Mouse (Mus musculus): ENCODE data around the gene Gps1.
"Not testable (repeated sequence)": the region's sequence is repeated elsewhere in the genome, so short reads cannot be mapped to it uniquely, and the experiment has no call there.

Gps1 gene

DNA sequence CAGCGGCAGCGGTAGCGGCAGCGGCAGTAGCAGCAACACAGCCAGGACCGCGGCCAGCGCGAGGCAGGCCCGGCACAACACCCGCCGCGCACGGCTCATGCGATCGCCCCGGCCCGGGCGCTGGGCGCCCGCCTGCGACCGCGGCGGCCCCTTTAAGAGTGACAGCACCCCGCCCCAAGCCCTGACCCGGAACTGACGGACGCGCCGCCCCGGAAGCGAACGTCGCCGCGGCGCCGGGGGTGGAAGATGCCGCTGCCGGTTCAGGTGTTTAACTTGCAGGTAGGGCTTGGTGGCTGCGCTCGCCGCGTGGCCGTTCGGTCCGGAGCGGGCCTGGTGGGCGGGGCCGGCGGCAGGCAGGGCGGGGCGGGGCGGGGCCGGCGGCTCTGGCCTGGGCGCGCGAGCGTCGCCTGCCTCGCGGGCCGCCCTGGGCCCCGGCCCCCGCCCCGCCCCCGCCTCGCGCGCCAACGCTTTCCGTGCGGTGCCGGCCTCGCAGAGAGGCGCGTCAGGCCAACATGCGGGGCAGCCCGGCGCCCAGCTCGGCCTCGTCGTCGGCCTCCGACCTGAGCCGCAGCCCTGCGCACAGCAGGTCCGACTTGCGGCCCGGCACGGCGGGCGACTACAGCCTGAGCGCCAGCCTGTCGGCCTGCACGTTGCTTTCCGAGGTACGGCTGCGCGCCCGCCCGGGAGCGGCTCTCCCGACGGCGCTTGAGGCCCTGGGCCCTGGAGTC is at the start of gene Gps1, which contains the start of gene Rfng:
Gps1 (plus strand) TSS at position 209 of the 728 bp plus-strand sequence.
Rfng (minus strand) TSS at position 144 of the 728 bp plus-strand sequence.
- DNase-seq (ENCODE audit: low spot score in 2 of 2): peak; percentile 79 to 85

DNA sequence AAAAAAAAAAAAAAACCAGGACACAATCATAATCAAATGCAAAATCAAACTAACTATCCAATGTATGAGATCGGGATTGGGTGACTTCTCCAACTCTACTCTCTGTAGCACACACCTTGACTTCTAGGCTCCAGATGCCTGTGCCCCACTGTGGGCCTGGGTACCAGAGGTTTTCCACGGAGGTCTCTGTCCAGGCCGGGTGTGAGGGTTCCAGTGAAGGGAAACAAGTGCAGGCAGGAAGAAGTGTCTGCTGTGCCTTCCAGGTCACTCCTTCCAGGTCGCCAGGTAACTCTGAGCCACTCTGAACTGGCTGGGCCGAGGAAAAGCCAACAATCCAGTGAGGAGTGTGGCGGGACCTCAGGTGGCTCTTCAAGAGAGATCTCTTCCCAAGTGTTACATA is 47.6 kb upstream of the Gps1 start:
- no peak for DNase-seq (ENCODE audit: low spot score in 2 of 2)

DNA sequence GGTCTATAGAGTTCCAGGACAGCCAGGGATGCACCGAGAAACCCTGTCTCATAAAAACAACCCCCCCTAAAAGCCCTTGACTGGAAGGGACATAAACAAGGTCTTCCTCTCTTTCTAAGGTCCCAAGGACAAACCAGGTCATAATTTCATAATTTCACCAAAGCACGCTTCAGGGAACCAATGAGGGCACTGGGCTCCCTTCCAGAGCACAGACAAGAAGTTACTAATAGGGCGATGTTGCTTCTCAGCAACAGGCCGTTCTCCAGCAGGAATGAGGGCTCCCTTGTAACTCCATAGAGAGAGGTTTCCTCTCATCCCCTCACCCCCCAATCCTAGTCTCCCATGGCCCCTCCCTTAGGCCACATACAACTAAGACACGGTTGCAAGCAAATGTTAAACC is 43.1 kb upstream of the Gps1 start:
- no peak for DNase-seq (ENCODE audit: low spot score in 2 of 2)

DNA sequence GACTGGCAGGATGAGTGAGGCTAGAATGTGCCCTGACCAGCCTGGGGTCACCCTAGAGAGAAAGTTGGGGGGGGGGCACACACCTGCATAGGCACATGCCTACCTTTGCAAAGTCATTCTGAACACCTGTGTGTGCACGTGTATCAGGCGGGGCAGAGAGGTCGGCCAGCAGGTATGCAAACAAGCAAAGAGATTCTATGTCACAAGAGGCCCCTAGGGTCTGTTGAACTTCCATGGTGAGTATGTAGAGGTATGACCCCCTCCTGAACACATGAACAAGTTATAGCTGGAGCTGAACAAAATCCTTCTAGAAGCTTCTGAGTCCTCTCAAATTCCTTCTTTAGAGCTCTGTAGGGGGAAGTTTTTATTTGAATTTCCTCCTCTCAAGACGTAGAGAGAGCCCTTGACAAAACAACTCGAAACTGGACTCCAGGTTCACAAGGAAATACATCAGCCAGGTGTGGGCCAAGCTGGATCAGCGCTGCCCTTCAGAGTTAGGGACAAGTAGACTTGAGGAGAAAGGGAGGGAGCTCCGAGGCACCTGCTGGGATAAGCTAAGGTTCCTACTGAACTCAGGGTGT is 39.9 kb upstream of the Gps1 start:
- no peak for DNase-seq (ENCODE audit: low spot score in 2 of 2)

DNA sequence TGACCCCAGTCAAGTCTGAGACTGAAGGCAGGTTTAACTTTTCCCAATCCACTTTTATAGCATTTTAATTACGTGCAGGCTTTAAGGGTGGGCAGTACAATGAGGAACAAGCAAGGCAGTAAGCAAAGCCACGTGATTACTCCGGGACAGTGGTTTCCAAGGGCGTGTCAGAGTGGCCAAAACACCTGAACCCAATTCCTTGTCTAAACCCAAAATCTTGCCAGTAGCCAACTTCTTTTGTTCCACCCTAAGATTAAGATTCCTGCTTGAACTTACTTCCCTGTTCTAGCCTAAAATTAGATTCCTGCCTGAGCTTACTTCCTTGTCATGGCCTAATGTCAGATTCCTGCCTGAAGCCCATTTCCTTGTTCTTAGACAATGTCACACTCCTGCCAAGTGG is 36.1 kb upstream of the Gps1 start:
- DNase-seq (ENCODE audit: low spot score in 2 of 2): no peak

DNA sequence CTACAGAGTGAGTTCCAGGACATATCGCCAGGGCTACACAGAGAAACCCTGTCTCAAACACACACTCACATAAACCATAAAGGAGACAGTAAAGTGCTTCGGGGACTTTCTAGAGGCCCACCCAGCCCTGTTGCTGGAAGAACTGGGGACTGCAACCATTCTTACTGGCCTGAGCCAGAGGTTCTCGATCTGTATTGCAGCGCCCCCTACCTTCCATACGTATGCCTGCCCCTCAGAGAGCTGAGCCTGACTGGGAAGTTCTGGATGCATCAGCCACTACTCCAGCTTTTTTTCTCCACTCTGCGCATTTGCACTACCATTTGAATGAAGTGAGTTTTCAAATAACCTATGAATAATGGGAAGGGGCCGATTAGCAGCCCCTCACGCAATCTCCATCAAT is 34.6 kb upstream of the Gps1 start:
- peak in 1 of 2 experiments; percentile 36 for DNase-seq (ENCODE audit: low spot score in 2 of 2)

DNA sequence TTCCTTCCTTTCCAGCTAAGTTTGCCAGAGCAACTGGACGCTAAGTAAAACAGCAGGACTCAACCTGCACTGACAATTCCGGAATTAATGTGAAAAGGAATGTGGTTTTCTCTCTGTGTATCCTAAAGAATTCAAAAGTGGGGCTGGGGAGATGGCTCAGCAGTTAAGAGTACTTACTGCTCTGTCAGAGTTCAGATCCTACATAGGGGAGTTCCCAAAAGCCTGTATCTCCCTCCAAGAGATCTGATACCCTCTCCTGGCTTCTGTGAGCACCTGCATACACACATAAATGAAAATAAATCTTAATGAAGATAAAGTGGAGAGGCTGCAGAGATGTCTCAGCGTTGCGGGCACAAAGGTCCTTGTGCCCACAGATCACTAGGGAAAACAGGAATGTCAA is 32.5 kb upstream of the Gps1 start:
- no peak for DNase-seq (ENCODE audit: low spot score in 2 of 2)

DNA sequence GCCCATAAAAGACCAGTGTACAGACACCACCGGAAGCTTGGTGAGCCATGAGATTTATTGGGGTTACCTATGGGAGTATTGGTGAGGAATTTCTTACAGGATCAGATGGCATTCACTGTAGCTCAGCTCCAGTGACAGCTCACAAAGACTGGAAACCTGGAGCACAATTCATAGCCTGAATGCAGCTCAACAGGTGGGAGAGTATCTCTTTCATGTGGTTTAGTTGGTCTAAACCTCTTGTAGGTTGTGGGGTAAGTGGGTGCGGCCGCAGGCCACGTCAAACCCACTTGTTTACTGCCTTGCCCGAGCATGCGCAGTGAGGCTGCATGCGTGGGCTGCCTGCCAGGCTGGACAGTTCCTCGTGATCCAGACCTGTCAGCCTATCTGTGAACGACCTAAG is 23.8 kb upstream of the Gps1 start:
- no peak for DNase-seq (ENCODE audit: low spot score in 2 of 2)

DNA sequence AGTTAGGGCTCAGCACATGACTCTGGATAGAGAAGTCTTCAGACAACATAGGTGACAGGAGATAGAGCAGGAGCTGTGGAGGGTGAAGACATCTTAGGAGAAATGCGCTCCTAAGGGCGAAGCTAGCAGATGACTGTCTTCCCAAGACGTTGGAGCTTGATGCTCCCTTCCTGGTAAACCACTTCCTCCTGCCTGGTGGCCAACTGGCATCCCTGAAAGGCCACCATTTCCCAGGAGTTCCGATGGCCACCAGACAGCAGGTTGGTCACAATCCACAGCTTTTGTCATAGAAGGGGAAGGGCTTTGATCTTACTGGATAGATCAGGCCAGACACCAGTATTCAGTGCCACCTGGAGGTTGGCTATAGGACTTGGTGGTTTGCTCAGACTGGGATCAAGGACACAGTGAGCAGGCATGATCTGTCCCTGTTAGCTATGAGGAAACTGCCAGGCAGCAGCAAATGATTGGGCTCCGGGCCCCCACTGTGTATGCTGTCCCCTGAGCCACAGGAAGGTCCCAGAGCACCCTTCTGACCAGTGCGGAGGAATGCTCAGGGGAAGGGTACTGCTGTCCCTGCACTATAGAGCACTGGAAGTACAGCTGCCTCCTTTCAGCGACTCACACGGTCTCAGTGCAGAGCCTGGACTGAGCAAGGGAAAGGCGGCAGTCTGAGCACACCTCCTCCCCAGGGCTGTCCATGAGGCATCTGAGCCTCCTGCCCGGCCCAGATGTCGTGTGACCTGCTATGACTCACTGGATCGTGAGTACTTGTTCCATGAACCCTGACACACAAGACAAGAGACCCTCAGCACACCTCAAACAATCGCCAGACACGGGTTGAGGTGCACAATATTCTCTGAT is 22.0 kb upstream of the Gps1 start:
- DNase-seq (ENCODE audit: low spot score in 2 of 2): no peak

DNA sequence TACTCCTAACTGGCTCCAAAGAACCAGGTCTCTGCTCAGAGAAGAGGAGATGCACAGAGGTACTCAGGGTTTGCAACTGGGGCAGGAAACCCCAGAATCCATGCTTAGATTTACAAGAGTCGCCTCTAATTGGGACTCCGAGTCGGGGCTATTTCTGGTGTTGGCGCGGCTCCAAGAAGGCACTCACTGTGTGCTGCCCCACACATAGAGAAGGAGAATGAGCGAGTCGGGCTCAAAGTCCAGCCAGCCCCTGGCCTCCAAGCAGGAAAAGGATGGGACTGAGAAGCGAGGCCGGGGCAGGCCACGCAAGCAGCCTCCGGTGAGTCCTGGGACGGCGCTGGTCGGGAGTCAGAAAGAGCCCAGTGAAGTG is 21.4 kb upstream of the Gps1 start, which contains the start of gene Hmga1b:
Hmga1b (plus strand) TSS at position 123 of the 370 bp plus-strand sequence.
- not testable (repeated sequence) for DNase-seq (ENCODE audit: low spot score in 2 of 2)

DNA sequence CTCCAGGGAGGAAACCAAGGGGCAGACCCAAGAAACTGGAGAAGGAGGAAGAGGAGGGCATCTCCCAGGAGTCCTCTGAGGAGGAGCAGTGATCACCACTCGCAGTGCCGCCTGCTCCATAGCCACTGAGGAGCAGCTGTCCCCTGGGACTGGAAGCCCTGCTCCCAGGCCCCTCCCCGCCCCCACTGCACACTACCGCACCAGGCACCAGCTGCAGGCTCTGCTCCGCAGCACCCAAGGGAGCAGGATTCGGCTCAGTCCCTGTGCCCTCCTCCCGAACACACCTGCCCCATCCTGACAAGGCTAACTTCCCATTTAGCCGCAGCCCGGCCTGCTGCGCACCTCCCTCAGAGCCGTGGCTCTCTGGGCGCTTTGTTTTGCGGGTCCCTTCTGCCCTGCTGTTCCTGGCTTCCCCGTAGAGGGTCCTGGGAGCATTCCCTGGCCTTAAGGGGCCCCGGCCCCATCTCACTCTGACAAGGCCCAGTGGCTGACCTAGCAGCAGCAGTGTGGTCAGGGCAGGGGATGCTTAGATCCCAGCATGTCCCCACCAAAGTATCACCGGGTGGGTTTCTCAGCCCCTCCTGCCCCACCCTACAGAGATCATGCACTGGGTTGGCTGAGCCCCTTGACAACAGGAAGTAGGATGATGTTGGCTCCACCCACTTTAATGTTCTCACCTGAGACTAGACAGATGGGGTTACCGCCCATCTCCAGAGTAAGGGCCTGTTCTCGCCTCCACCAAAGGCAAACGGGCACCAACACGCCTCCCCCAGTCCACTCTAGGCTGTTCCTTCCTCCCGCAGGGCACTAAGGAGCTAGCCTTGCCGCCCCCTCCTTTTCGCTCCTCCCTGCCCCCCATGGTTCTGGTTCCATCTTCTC is 20.7 kb upstream of the Gps1 start:
- DNase-seq (ENCODE audit: low spot score in 2 of 2): not testable (repeated sequence)

DNA sequence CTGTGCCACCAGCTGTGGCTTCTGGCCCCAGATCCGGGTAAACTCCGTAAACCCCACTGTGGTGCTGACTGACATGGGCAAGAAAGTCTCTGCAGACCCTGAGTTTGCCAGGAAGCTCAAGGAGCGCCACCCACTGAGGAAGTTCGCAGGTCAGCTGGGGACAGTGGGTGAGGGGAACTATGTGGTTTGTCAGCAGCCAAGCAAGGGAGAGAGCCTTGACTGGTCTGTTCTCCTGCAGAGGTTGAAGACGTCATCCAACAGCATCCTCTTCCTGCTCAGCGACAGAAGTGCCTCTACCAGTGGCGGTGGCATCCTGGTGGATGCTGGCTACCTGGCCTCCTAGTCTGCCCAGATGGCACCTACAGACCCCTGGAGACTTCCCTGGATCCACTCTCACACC is 17.0 kb upstream of the Gps1 start:
- not testable (repeated sequence) for DNase-seq (ENCODE audit: low spot score in 2 of 2)

DNA sequence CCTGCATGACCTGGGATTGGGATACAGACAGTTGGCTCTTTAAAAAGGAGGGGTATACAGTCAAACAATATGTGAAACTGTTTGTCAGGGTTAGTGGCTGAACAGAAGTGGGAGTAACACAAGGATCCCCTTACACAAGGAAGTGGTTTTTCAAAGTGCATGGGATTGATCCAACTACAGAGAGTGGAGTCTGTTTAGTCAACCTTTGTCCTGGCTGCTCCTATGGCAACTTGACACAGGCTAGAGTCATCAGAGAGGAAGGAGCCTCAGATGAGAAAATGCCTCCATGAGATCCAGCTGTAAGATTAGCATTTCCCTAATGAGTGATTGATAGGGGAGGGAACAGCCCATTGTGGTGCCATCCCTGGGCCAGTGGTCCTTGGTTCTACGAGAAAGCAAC is 15.9 kb upstream of the Gps1 start:
- no peak for DNase-seq (ENCODE audit: low spot score in 2 of 2)

DNA sequence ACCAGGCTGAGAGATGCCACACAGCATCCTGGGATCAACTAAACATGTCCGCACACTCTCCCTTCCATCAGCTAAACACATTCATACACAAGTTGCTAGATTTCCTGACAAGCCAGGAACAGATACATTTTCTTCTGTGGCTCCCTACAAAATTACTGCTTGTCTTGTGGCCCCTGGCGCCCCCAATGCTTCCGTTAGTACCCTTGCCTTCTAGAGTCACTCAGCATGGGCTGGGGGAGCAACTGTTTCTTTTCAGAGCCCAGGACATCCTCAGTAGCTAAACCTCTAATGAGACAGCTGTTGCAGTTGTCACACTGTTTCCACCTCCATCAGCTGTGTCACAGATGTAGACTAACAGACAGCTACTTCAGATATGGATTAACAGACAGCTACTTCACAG is 11.3 kb upstream of the Gps1 start:
- DNase-seq (ENCODE audit: low spot score in 2 of 2): no peak

DNA sequence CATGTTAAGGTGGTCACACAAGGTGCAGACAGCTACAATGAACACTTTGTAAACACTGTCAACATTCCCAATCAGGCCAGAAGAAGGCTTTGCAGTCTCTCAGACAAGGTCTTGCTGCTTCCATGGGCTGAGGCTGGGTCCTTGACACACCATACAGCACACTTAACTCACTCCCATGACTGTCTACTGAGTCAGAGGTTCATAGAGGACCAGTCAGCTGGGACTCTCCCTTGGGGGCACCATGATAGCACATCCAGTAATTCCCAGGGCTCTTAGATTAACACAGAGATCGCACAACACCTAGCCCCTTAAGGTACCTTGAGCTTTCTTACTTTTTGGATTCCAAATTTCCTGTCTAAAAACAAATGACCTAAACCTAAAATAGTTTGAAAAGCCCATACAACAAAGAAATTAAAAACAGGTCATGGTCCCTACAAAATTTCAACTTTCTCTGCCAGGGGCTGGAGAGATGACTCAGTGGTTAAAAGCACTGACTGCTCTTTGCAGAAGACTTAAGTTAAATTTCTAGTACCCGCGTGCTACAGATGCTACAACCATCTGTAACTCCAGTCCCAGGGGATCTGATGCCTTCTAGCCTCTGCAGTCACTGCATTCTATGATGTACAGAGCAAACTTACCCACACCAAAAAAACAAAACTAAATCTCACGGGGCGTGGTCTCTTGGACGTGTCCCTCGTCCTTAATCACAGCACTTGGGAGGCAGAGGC is 10.4 kb upstream of the Gps1 start:
- DNase-seq (ENCODE audit: low spot score in 2 of 2): no peak

DNA sequence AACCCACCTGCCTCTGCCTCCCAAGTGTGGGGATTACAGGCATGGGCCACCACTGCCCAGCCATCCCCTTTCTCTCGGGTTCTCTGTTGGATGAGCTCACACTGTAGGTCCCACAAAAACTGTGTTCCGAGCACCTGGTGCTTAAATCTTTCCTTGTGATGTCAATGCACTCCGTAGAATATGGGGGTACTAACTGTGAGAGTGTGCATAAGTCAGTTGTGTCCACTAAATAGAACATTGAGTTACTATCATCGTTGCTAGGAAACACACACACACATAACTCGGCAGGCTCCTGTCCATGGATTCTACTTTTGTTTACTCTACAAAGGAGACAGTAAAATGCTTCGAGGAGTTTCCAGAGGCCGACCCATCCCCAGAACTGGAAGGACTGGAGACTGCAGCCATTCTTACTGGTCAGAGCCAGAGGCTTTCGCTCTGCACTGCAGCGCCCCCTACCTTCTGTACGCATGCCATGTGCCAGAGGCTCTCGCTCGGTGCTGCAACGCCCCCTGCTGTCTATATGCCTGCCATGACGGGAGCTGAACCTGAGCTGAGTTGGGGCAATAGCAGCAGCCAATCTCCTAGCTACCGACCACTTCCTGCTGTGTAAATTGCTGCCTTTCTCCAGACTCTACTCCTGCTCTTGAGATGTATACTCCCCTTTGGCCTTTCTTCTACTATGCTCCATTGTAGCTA is 8.2 kb upstream of the Gps1 start:
- DNase-seq (ENCODE audit: low spot score in 2 of 2): peak; percentile 91 to 95

DNA sequence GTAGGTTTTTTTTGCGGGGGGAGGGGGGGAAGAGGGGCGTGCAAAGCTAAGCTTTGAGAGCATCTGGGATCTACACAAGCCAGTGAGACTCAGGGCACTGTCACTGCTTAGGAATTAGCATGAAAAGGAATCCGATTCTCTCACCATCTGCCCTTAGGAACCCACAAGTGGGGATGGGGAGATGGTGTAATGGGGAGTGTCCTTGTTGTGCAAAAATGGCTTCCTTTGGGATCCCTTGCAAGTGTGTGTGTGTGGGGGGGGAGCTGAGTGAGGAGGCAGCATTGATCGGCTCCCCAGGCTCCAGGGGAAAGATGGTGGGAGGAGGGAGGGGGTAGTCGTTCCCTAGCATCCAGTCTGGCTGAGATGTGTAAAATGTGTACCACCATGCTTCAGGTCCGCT is 6.9 kb upstream of the Gps1 start:
- no peak for DNase-seq (ENCODE audit: low spot score in 2 of 2)

DNA sequence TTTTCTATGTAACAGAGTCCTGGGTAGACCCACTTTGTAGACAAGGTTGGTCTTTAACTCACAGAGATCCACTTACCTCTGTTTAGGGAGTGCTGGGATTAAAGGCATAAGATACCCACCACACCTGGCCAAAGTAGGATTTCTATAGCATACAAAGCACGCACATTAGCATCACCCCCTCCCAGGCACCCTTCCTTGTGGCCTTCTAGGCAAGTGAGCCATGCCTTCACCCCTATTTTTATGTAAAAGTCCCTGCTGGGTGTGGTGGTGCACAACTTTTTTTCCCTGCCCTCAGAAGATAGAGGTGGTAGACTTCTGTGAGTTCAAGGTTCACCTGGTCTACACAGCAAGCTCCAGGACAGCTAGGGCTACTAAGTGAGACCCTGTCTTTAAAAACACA is 4.2 kb upstream of the Gps1 start:
- DNase-seq (ENCODE audit: low spot score in 2 of 2): no peak

DNA sequence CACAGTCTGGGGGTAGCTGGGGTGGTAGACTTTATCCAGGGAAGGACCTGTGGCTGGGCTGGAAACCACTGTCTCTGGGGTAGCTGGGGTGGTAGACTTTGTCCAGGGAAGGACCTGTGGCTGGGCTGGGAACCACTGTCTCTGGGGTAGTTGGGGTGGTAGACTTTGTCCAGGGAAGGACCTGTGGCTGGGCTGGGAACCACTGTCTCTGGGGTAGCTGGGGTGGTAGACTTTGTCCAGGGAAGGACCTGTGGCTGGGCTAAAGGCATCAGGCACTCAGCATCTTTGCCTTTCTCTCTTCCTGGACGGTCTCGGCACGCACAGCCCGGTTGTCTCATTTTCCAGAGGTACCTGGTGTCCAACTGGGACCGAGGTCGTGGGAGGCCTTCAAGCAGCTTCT is 2.7 kb upstream of the Gps1 start:
- not testable (repeated sequence) for DNase-seq (ENCODE audit: low spot score in 2 of 2)

DNA sequence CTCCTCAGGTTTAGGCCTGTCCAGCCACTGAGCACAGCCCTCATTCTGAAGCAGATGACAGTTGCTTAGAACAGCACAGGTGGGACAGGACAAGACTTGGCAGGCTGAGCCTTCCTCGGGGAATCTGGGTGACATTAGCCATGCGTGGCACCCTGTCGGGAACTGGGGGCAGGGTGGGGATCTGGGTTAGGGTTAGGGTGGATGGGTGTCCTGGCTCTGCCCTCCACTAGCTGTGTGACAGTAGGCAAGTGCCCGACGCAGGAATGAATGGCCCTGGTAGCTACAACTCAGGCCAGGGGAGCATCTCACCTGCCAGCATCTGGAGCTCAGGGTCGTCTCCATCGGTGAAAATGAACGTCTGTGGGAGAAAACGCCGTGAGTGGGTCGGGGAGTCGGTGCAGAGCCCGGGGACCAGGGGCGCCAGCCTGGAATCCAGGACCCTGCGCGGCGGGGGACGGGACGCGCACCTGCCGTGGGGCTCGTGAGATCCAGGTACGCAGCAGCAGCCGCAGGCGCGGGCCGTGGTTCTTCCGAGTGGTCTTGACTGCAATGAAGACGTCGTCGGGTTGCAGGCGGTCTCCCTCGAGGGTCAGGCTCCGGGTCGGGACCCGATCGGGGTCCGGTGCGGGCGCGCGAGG is 527 bp upstream of the Gps1 start:
- peak in 1 of 2 experiments; percentile 20 for DNase-seq (ENCODE audit: low spot score in 2 of 2)
